Mouse (Mus musculus) lung, embryonic 15.5 days (tissue): ENCODE measurements around the gene Abcg3. TPM values are rescaled to one million over a fixed set of nuclear protein-coding genes. Genes with fewer than 3 reads are reported as not detected.

ENCODE experiments used
- polyA plus RNA-seq: library from polyadenylated mRNA; unstranded; fragments of >200 nt; fragmentation: Nextera tagmentation; extraction: Ambion mirVana; gene quantifications from 2 replicates; pipeline ENCODE4 v1.2.1, GENCODE M21; 2015

The Abcg3 gene
- polyA plus RNA-seq, 1 experiment from 2014 or later: 2.0 TPM

Other genes with a start within 250 kb of the Abcg3 start
- 3.2 and 3.6 TPM in 2 replicates for gene Zfp951, start 122.6 kb downstream of the Abcg3 start, polyA plus RNA-seq
- 3.1 and 3.4 TPM in 2 replicates for gene Gbp9, start 156.8 kb upstream of the Abcg3 start, polyA plus RNA-seq
- 0.64 and 1.3 TPM in 2 replicates for gene Gbp8, start 156.8 kb upstream of the Abcg3 start, polyA plus RNA-seq
- gene Gbp4, start 156.9 kb upstream of the Abcg3 start, polyA plus RNA-seq: 1.0 and 2.5 TPM in 2 replicates